Mouse (Mus musculus) G1E (cell line): ENCODE results near the gene Carns1. TPM values are rescaled to one million over a fixed set of nuclear protein-coding genes. Genes with fewer than 3 reads are reported as not detected.

Experiments
- ATAC-seq: 2 replicates; pipeline ENCODE4 v1.8.0; 2016; ENCODE audit warnings: mild to moderate bottlenecking; ENCODE audit not compliant: insufficient number of reproducible peaks, poor library complexity, low FRiP score, severe bottlenecking; ENCODE audit errors: extremely low read depth
- DNase-seq: peaks from one replicate; pipeline ENCODE4 v3.0.0; 2012; ENCODE audit warnings: low spot score
- H3K27me3 ChIP-seq: 2 replicates; pipeline ENCODE4 v1.6.1; 2012; ENCODE audit warnings: mild to moderate bottlenecking, low read length, inconsistent platforms; ENCODE audit not compliant: insufficient read depth
- H3K36me3 ChIP-seq: replicated peaks from 2 replicates; pipeline ENCODE3; 2012; ENCODE audit warnings: mild to moderate bottlenecking, inconsistent platforms
- H3K4me1 ChIP-seq: 2 replicates; pipeline ENCODE4 v1.6.1; 2012; ENCODE audit warnings: low read depth, low read length, inconsistent platforms, mixed read lengths; ENCODE audit not compliant: insufficient read depth
- H3K4me3 ChIP-seq: 2 replicates; pipeline ENCODE4 v1.5.1; 2012; ENCODE audit warnings: low read depth, mild to moderate bottlenecking, inconsistent platforms, low read length, moderate library complexity, mixed read lengths
- H3K9me3 ChIP-seq: replicated peaks from 2 replicates; pipeline ENCODE4 v1.6.1; 2012; ENCODE audit warnings: inconsistent platforms
- CTCF ChIP-seq: IDR thresholded peaks from 2 replicates; pipeline ENCODE4 v1.5.1; 2012; ENCODE audit warnings: low read depth, low read length, inconsistent platforms, mixed read lengths
- GATA1 ChIP-seq: IDR thresholded peaks from 2 replicates; pipeline ENCODE4 v1.6.1; 2012; ENCODE audit warnings: borderline replicate concordance, low read length, inconsistent platforms, mixed read lengths
- GATA2 ChIP-seq: IDR thresholded peaks from 2 replicates; pipeline ENCODE4 v1.6.1; 2012; ENCODE audit warnings: low read depth, low read length, inconsistent platforms, borderline replicate concordance
- POLR2AphosphoS5 ChIP-seq: IDR thresholded peaks from 2 replicates; pipeline ENCODE4 v1.6.1; 2012; ENCODE audit warnings: low read depth, low read length, inconsistent platforms; ENCODE audit not compliant: insufficient replicate concordance
- TAL1 ChIP-seq: conservative IDR thresholded peaks from 2 replicates; pipeline ENCODE4 v1.6.1; 2012; ENCODE audit warnings: low read depth, low read length, inconsistent platforms, mixed read lengths
- polyA plus RNA-seq: library from polyadenylated mRNA; stranded (reverse); fragments of >175 nt; gene quantifications from 2 replicates; pipeline ENCODE4 v1.2.3, GENCODE M21; 2012
- total RNA-seq, 2 experiments: library from RNA; stranded (forward) in 1 of 2; stranded (reverse) in 1 of 2; fragments of 200-1000 nt in 1 of 2; fragments of >200 nt in 1 of 2; fragmentation: Nextera tagmentation in 1 of 2; gene quantifications; 2 replicates each; pipeline ENCODE4 v1.2.3; 2014 to 2017

Gene Carns1
- total and polyA plus RNA-seq, 3 experiments = 0.48 to 1.2 (median 0.55) TPM

- ATAC-seq (no peak), DNase-seq (no peak)
- peaks cover 62% of the 10 kb centered on the region for H3K4me1 ChIP-seq
- H3K27me3 ChIP-seq = no peaks in the 10 kb centered on the region
- TF ChIP-seq GATA2 = no peak
- TF ChIP-seq TAL1 = no peak
- no peak for TF ChIP-seq CTCF
- no peak for TF ChIP-seq GATA1
- TF ChIP-seq POLR2AphosphoS5 = no peak
- H3K4me3 ChIP-seq = no peak overlapping the region
- no peaks in the 10 kb centered on the region for H3K9me3 ChIP-seq
- peaks cover 72% of the 10 kb centered on the region for H3K36me3 ChIP-seq
Observed at GRCm38 (mm10) chr19:4117006-4117405, 58.3 kb downstream of the Carns1 start.

DNA sequence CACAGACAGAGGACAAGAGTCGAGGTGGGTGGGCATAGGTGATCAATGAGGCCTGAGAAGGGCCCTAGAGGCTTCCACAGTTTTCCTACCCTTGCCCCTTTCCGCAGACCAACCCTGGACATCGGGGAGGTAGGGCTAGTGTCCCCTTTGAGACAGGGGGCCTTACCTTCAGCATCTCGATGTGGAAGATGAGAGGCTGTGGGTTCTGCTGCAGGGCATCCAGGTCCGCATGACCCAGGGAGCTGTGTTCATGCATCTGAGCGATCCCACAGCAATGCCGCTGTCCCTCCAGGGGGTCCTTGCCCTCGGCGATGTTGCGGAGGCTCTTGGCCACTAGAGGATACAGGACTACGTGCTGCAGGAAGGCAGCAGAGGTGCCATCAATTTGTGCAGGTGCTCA is 59.5 kb downstream of the Carns1 start:
- no peaks in the 10 kb centered on the region for H3K9me3 ChIP-seq
- H3K4me1 ChIP-seq = peaks cover 52% of the 10 kb centered on the region
- no peak overlapping the region for H3K4me3 ChIP-seq
- ATAC-seq = no peak
- no peaks in the 10 kb centered on the region for H3K27me3 ChIP-seq
- no peak for DNase-seq
- H3K36me3 ChIP-seq = peaks cover 84% of the 10 kb centered on the region
- TF ChIP-seq POLR2AphosphoS5 = no peak

DNA sequence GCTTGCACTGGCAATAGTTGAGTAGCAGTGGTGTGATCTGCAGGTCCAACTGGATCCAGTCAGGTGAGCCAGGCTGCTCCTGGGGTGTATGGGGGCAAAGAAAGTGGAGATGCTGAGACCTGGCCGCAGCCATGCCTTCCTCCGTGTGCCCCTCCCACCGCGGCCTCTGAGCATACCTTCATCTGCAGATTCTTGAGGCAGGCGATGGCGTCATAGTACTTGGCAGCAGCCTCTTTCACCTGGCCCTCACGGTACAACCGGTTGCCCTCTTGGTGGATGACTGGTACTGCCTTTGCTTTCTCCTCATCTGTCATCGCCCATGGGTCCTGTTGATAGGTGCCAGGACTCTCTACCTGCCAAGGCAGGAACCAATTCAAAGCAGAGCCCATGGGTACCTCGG is 60.1 kb downstream of the Carns1 start:
- Histone ChIP-seq H3K4me3 (peak overlapping the region; percentile 17; the same call in 1 of the 2 replicates), H3K27me3 (no peaks in the 10 kb centered on the region), H3K9me3 (no peaks in the 10 kb centered on the region), H3K36me3 (peaks cover 88% of the 10 kb centered on the region), H3K4me1 (peaks cover 49% of the 10 kb centered on the region)
- TF ChIP-seq GATA2 (no peak), CTCF (no peak), POLR2AphosphoS5 (no peak)
- no peak for DNase-seq
- no peak for ATAC-seq

DNA sequence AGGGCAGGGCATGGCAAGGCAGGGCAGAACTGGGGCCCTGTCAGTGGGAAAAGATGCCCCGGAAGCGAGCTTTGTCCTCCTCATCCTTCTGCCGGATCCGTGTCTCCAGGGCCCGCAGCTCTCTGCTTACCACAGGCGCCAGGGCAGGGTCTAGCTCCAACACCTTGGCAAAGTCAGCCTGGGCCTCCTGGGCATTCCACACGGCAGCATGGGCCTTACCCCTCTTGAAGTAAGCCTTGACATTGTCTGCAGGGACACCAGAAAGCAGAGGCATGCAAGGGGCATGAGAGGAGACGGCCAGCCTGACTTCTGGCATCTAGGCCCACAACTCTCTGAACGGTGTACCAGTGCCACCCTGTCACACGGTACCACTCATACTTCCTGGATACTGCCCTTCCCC is 60.7 kb downstream of the Carns1 start:
- H3K4me3 ChIP-seq = no peak overlapping the region; the same call in 1 of the 2 replicates
- H3K36me3 ChIP-seq = peaks cover 94% of the 10 kb centered on the region
- H3K27me3 ChIP-seq = no peaks in the 10 kb centered on the region
- no peak for DNase-seq
- no peak for ATAC-seq
- peaks cover 43% of the 10 kb centered on the region for H3K4me1 ChIP-seq
- no peak for TF ChIP-seq GATA2
- TF ChIP-seq TAL1 = no peak
- TF ChIP-seq CTCF = no peak
- TF ChIP-seq GATA1 = no peak
- TF ChIP-seq POLR2AphosphoS5 = no peak
- no peaks in the 10 kb centered on the region for H3K9me3 ChIP-seq

Other genes starting within 250 kb of the Carns1 start
Only the 20 nearest of the 32 such genes appear.
- 29.9 TPM in 1 of 2 replicates, not detected in the other for gene Gstp2, start 129.5 kb downstream of the Carns1 start, total RNA-seq (2014; fragmentation: Nextera tagmentation)
- gene Gstp2, start 129.5 kb downstream of the Carns1 start, total RNA-seq (2017) = not detected in 2 replicates
- gene Gstp2, start 129.5 kb downstream of the Carns1 start, polyA plus RNA-seq = 0.28 TPM in 1 of 2 replicates, not detected in the other
- gene Gstp3, start 115.9 kb downstream of the Carns1 start, total RNA-seq (2014; fragmentation: Nextera tagmentation) = 38.1 and 40.8 TPM in 2 replicates
- 21.0 and 24.6 TPM in 2 replicates for gene Gstp3, start 115.9 kb downstream of the Carns1 start, total RNA-seq (2017)
- 5.6 and 9.3 TPM in 2 replicates for gene Gstp3, start 115.9 kb downstream of the Carns1 start, polyA plus RNA-seq
- not detected in 2 replicates for gene Cabp2, start 93.9 kb downstream of the Carns1 start, total RNA-seq (2014; fragmentation: Nextera tagmentation)
- not detected in 2 replicates for gene Cabp2, start 93.9 kb downstream of the Carns1 start, total RNA-seq (2017)
- gene Cabp2, start 93.9 kb downstream of the Carns1 start, polyA plus RNA-seq = not detected in 2 replicates
- gene Cdk2ap2, start 78.3 kb downstream of the Carns1 start, total RNA-seq (2014; fragmentation: Nextera tagmentation) = 36.6 and 40.9 TPM in 2 replicates
- gene Cdk2ap2, start 78.3 kb downstream of the Carns1 start, total RNA-seq (2017) = 25.4 and 30.7 TPM in 2 replicates
- gene Cdk2ap2, start 78.3 kb downstream of the Carns1 start, polyA plus RNA-seq = 59.9 and 60.2 TPM in 2 replicates
- 22.2 and 29.9 TPM in 2 replicates for gene Pitpnm1, start 75.5 kb downstream of the Carns1 start, total RNA-seq (2014; fragmentation: Nextera tagmentation)
- gene Pitpnm1, start 75.5 kb downstream of the Carns1 start, total RNA-seq (2017) = 12.9 and 17.8 TPM in 2 replicates
- 48.7 and 61.2 TPM in 2 replicates for gene Pitpnm1, start 75.5 kb downstream of the Carns1 start, polyA plus RNA-seq
- 36.8 and 39.9 TPM in 2 replicates for gene Aip, start 49.6 kb downstream of the Carns1 start, total RNA-seq (2014; fragmentation: Nextera tagmentation)
- 22.3 and 23.9 TPM in 2 replicates for gene Aip, start 49.6 kb downstream of the Carns1 start, total RNA-seq (2017)
- gene Aip, start 49.6 kb downstream of the Carns1 start, polyA plus RNA-seq = 86.6 and 92.9 TPM in 2 replicates
- not detected in 2 replicates for gene Gpr152, start 35.7 kb downstream of the Carns1 start, total RNA-seq (2014; fragmentation: Nextera tagmentation)
- gene Gpr152, start 35.7 kb downstream of the Carns1 start, total RNA-seq (2017) = 0.11 TPM in 1 of 2 replicates, not detected in the other
- not detected in 2 replicates for gene Gpr152, start 35.7 kb downstream of the Carns1 start, polyA plus RNA-seq
- 0.75 TPM in 1 of 2 replicates, not detected in the other for gene Cabp4, start 31.4 kb downstream of the Carns1 start, total RNA-seq (2014; fragmentation: Nextera tagmentation)
- gene Cabp4, start 31.4 kb downstream of the Carns1 start, total RNA-seq (2017) = 0.11 TPM in 1 of 2 replicates, not detected in the other
- 0.03 TPM in 1 of 2 replicates, not detected in the other for gene Cabp4, start 31.4 kb downstream of the Carns1 start, polyA plus RNA-seq
- gene Coro1b, start 26.9 kb downstream of the Carns1 start, total RNA-seq (2014; fragmentation: Nextera tagmentation) = 325 and 345 TPM in 2 replicates
- 157 and 189 TPM in 2 replicates for gene Coro1b, start 26.9 kb downstream of the Carns1 start, total RNA-seq (2017)
- 134 and 177 TPM in 2 replicates for gene Coro1b, start 26.9 kb downstream of the Carns1 start, polyA plus RNA-seq
- gene Ptprcap, start 21.9 kb downstream of the Carns1 start, total RNA-seq (2014; fragmentation: Nextera tagmentation) = 88.5 and 107 TPM in 2 replicates
- gene Ptprcap, start 21.9 kb downstream of the Carns1 start, total RNA-seq (2017) = 34.6 and 52.7 TPM in 2 replicates
- 261 and 272 TPM in 2 replicates for gene Ptprcap, start 21.9 kb downstream of the Carns1 start, polyA plus RNA-seq
- 23.1 and 31.5 TPM in 2 replicates for gene Rps6kb2, start 12.1 kb downstream of the Carns1 start, total RNA-seq (2014; fragmentation: Nextera tagmentation)
- 16.1 and 23.6 TPM in 2 replicates for gene Rps6kb2, start 12.1 kb downstream of the Carns1 start, total RNA-seq (2017)
- gene Rps6kb2, start 12.1 kb downstream of the Carns1 start, polyA plus RNA-seq = 73.4 and 78.6 TPM in 2 replicates
- gene Tbc1d10c, start 15.8 kb upstream of the Carns1 start, total RNA-seq (2014; fragmentation: Nextera tagmentation) = 12.8 and 13.0 TPM in 2 replicates
- 21.9 and 26.7 TPM in 2 replicates for gene Tbc1d10c, start 15.8 kb upstream of the Carns1 start, total RNA-seq (2017)
- gene Tbc1d10c, start 15.8 kb upstream of the Carns1 start, polyA plus RNA-seq = 32.8 and 36.0 TPM in 2 replicates
- 270 and 304 TPM in 2 replicates for gene Ppp1ca, start 16.6 kb upstream of the Carns1 start, total RNA-seq (2014; fragmentation: Nextera tagmentation)
- 565 and 679 TPM in 2 replicates for gene Ppp1ca, start 16.6 kb upstream of the Carns1 start, total RNA-seq (2017)
- gene Ppp1ca, start 16.6 kb upstream of the Carns1 start, polyA plus RNA-seq = 547 and 673 TPM in 2 replicates
- gene Rad9a, start 26.2 kb upstream of the Carns1 start, total RNA-seq (2014; fragmentation: Nextera tagmentation) = 61.9 and 93.9 TPM in 2 replicates
- gene Rad9a, start 26.2 kb upstream of the Carns1 start, total RNA-seq (2017) = 27.5 and 29.2 TPM in 2 replicates
- gene Rad9a, start 26.2 kb upstream of the Carns1 start, polyA plus RNA-seq = 31.3 and 33.6 TPM in 2 replicates
- gene Clcf1, start 38.8 kb upstream of the Carns1 start, total RNA-seq (2014; fragmentation: Nextera tagmentation) = not detected in 2 replicates
- 0.06 and 0.27 TPM in 2 replicates for gene Clcf1, start 38.8 kb upstream of the Carns1 start, total RNA-seq (2017)
- not detected in 2 replicates for gene Clcf1, start 38.8 kb upstream of the Carns1 start, polyA plus RNA-seq
- not detected in 2 replicates for gene AC109138.7, start 38.9 kb upstream of the Carns1 start, total RNA-seq (2014; fragmentation: Nextera tagmentation)
- gene AC109138.7, start 38.9 kb upstream of the Carns1 start, total RNA-seq (2017) = not detected in 2 replicates
- 35.4 TPM in 1 of 2 replicates, not detected in the other for gene AC109138.7, start 38.9 kb upstream of the Carns1 start, polyA plus RNA-seq
- gene Pold4, start 56.4 kb upstream of the Carns1 start, total RNA-seq (2014; fragmentation: Nextera tagmentation) = 98.6 and 104 TPM in 2 replicates
- gene Pold4, start 56.4 kb upstream of the Carns1 start, total RNA-seq (2017) = 66.2 and 89.1 TPM in 2 replicates
- 26.4 and 37.1 TPM in 2 replicates for gene Pold4, start 56.4 kb upstream of the Carns1 start, polyA plus RNA-seq
- 1.9 and 2.3 TPM in 2 replicates for gene Ssh3, start 93.7 kb upstream of the Carns1 start, total RNA-seq (2014; fragmentation: Nextera tagmentation)
- gene Ssh3, start 93.7 kb upstream of the Carns1 start, total RNA-seq (2017) = 5.8 and 8.9 TPM in 2 replicates
- gene Ssh3, start 93.7 kb upstream of the Carns1 start, polyA plus RNA-seq = 0.30 and 0.32 TPM in 2 replicates
- 3.0 and 5.9 TPM in 2 replicates for gene Ankrd13d, start 107.7 kb upstream of the Carns1 start, total RNA-seq (2014; fragmentation: Nextera tagmentation)
- gene Ankrd13d, start 107.7 kb upstream of the Carns1 start, total RNA-seq (2017) = 2.3 and 3.4 TPM in 2 replicates
- 0.95 and 1.1 TPM in 2 replicates for gene Ankrd13d, start 107.7 kb upstream of the Carns1 start, polyA plus RNA-seq
- 141 and 149 TPM in 2 replicates for gene Grk2, start 130.7 kb upstream of the Carns1 start, total RNA-seq (2014; fragmentation: Nextera tagmentation)
- 225 and 341 TPM in 2 replicates for gene Grk2, start 130.7 kb upstream of the Carns1 start, total RNA-seq (2017)
- gene Grk2, start 130.7 kb upstream of the Carns1 start, polyA plus RNA-seq = 335 and 342 TPM in 2 replicates